ENCODE assay signal across 20 mouse cellular contexts in genomic region chr1:74843090-74843489, GRCm38 (mm10).
"Had no signal": no experiment of that assay in that cellular context is flagged by ENCODE, and none has a peak within 500 bp of the region (broad histone marks: within the 10 kb centered on the region; RNA-seq: fewer than 3 reads in every experiment).

No protein-coding gene starts in this region.

- ATAC-seq: forebrain, embryonic 13.5 days; forebrain, embryonic 14.5 days; forebrain, embryonic 15.5 days; forebrain, embryonic 16.5 days; forebrain, postnatal 0 days had no signal

- DNase-seq: cerebellum, adult 8-10 months; cerebellum, adult 9-10 months; cerebellum, adult 9-11 months; cerebellum, postnatal 10 days; cerebellum, postnatal 14 days; cerebellum, postnatal 25 days; cerebellum, postnatal 36 days; embryo, embryonic 11 days; forebrain, postnatal 0 days; gastrocnemius, adult 2 months; gastrocnemius, postnatal 10 days; gastrocnemius, postnatal 14 days; gastrocnemius, postnatal 25 days; gastrocnemius, postnatal 36 days; heart, adult 18-20 months; heart, adult 2 months had no signal
